Mouse (Mus musculus): ENCODE measurements around the gene Gm9049. TPM values are rescaled to one million over a fixed set of nuclear protein-coding genes. Genes with fewer than 3 reads are reported as not detected.
A peak's percentile ranks its signal among the peaks of the same experiment; 100 is the strongest.
"Not testable (repeated sequence)": the region's sequence is repeated elsewhere in the genome, so short reads cannot be mapped to it uniquely, and the experiment has no call there.

The Gm9049 gene
- polyA plus RNA-seq (2015; fragmentation: Nextera tagmentation; extraction: Ambion mirVana): 0.06 TPM in 1 of 2 replicates, not detected in the other

DNA sequence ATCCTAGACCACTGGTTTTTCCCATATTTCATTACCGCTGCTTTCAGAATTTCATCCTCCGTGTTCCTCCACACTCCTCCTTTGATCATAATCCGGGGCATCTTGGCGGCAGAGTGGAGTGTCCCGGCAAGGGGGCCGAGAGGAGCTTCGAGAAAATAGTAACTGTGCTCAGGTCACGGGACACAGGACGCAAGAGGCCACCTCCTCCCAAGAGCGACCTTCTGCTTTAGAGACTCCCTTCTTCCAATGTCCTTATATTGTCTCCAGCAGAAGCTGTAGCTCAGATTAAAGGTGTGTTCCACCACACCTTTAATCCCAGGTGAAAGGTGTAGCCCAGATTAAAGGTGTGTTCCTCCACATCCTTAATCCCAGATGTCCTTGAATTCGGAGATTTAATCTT, at the start of gene Gm9049:
TSS of gene Gm9049 (minus strand) at position 101 of the 400 bp plus-strand sequence.
- not testable (repeated sequence) for ATAC-seq; H3K4me1 ChIP-seq (ENCODE audit: control insufficient read depth, insufficient read depth, low read length); H3K9ac ChIP-seq (ENCODE audit: low read depth, low read length); H3K27ac ChIP-seq (ENCODE audit: low read length); H3K36me3 ChIP-seq (ENCODE audit: control insufficient read depth, insufficient read depth, low read length); H3K27me3 ChIP-seq (replicated peaks; ENCODE audit: control insufficient read depth, insufficient read depth, low read length); H3K4me3 ChIP-seq (ENCODE audit: low read length); H3K9me3 ChIP-seq (ENCODE audit: control insufficient read depth, low read length); H3K4me2 ChIP-seq (ENCODE audit: low read depth, low read length)
- WGBS: no CpG with 5 or more reads among the region's 11 CpGs

DNA sequence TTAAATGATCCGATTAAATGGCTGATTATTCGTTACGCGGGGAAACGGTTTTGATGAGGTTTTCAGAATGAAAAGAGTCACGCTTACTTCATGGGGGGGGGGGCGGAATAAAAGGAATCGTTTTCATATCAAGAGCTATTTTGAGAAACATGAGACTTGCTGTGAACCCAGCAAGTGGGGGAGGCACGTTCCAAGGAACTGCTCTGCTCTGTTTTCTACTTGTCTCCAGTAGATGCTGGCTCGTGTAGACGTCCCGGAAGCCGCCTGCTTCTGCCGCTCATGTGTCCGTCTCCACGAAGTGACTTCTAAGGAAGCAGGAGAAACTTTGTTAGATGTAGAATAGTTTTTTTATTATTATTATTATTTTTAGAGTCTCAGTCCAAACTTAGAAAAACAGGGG, 46.0 kb upstream of the Gm9049 start:
- no peak overlapping the region for H3K27ac ChIP-seq (ENCODE audit: low read length)
- WGBS: 86% methylated on average over 16 of the region's 16 CpGs

DNA sequence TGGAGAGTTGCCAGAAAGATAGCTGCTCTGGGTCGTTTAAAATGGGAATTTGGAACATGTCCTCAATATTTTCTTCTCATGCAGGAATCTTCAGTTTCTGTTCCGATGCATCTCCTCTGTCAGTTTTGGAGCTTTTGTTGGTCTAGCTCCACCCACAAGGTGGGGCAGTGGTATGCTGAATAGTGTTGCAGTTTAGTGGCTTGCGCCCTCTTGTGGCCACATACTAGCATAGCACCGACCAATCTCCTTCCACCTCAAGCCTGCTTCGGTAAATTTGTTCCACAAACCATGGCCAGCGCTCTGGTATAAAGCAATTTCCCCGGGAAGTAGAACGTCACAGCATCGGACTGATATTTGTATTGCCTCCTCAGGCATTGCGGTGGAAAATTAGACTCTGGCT, 16.5 kb upstream of the Gm9049 start:
- Histone ChIP-seq H3K27ac (ENCODE audit: low read length) (no peak overlapping the region), H3K4me1 (ENCODE audit: control insufficient read depth, insufficient read depth, low read length) (no peaks in the 10 kb centered on the region), H3K9me3 (ENCODE audit: control insufficient read depth, low read length) (no peaks in the 10 kb centered on the region), H3K4me2 (ENCODE audit: low read depth, low read length) (no peak overlapping the region; the same call in 1 of the 2 replicates), H3K27me3 (replicated peaks; ENCODE audit: control insufficient read depth, insufficient read depth, low read length) (no peaks in the 10 kb centered on the region), H3K9ac (ENCODE audit: low read depth, low read length) (no peak overlapping the region), H3K36me3 (ENCODE audit: control insufficient read depth, insufficient read depth, low read length) (no peaks in the 10 kb centered on the region), H3K4me3 (ENCODE audit: low read length) (no peak overlapping the region)
- peak; percentile 90 for ATAC-seq
- WGBS: 4% methylated on average over 10 of the region's 10 CpGs

More for the DNA sequence above, 46.0 kb upstream of the Gm9049 start:
- no peak for ATAC-seq
- no peaks in the 10 kb centered on the region for H3K27me3 ChIP-seq (replicated peaks; ENCODE audit: control insufficient read depth, insufficient read depth, low read length)
- no peaks in the 10 kb centered on the region for H3K4me1 ChIP-seq (ENCODE audit: control insufficient read depth, insufficient read depth, low read length)
- no peaks in the 10 kb centered on the region for H3K9me3 ChIP-seq (ENCODE audit: control insufficient read depth, low read length)
- H3K36me3 ChIP-seq (ENCODE audit: control insufficient read depth, insufficient read depth, low read length): no peaks in the 10 kb centered on the region
- H3K9ac ChIP-seq (ENCODE audit: low read depth, low read length): no peak overlapping the region
- no peak overlapping the region for H3K4me3 ChIP-seq (ENCODE audit: low read length)
- no peak overlapping the region for H3K4me2 ChIP-seq (ENCODE audit: low read depth, low read length)

DNA sequence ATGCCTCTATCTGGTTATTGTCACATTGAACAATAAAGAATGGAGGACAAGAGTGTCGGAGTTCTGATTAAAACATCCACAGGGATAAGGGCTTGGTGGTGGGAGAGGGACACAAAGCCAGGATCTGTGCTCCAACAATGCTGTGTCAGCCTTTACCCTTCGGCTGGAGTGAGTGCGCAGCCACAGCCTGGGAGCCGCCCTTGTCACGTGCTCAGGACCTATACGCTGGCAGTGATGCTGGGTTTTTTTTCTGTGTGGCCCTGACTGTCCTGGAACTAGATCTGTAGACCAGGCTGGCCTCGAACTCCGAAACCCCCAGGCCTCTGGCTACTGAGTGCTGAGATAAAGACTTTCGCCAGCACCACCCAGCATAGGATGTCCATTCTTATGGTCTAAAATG, 15.6 kb upstream of the Gm9049 start:
- no peak overlapping the region for H3K4me2 ChIP-seq (ENCODE audit: low read depth, low read length)
- H3K27ac ChIP-seq (ENCODE audit: low read length): no peak overlapping the region
- H3K9ac ChIP-seq (ENCODE audit: low read depth, low read length): no peak overlapping the region
- H3K27me3 ChIP-seq (replicated peaks; ENCODE audit: control insufficient read depth, insufficient read depth, low read length): no peaks in the 10 kb centered on the region
- no peaks in the 10 kb centered on the region for H3K9me3 ChIP-seq (ENCODE audit: control insufficient read depth, low read length)
- 87% methylated on average over 9 of the region's 9 CpGs for WGBS
- no peaks in the 10 kb centered on the region for H3K36me3 ChIP-seq (ENCODE audit: control insufficient read depth, insufficient read depth, low read length)
- no peak for ATAC-seq
- no peak overlapping the region for H3K4me3 ChIP-seq (ENCODE audit: low read length)
- no peaks in the 10 kb centered on the region for H3K4me1 ChIP-seq (ENCODE audit: control insufficient read depth, insufficient read depth, low read length)

GRCm38 (mm10) chr10:118348579-118348978, 5.3 kb downstream of the Gm9049 start, which contains the start of gene Gm9048:
TSS of gene Gm9048 (minus strand) at chr10:118348679.
- H3K9ac ChIP-seq (ENCODE audit: low read depth, low read length); H3K4me3 ChIP-seq (ENCODE audit: low read length); H3K27ac ChIP-seq (ENCODE audit: low read length); H3K4me2 ChIP-seq (ENCODE audit: low read depth, low read length); H3K36me3 ChIP-seq (ENCODE audit: control insufficient read depth, insufficient read depth, low read length); H3K4me1 ChIP-seq (ENCODE audit: control insufficient read depth, insufficient read depth, low read length); H3K9me3 ChIP-seq (ENCODE audit: control insufficient read depth, low read length); ATAC-seq; H3K27me3 ChIP-seq (replicated peaks; ENCODE audit: control insufficient read depth, insufficient read depth, low read length): not testable (repeated sequence)
- WGBS: 100% methylated on average over 1 of the region's 14 CpGs

GRCm38 (mm10) chr10:118343155-118343554, 10.8 kb downstream of the Gm9049 start, which contains the start of gene Gm9046:
TSS of gene Gm9046 (minus strand) at chr10:118343255.
- not testable (repeated sequence) for H3K36me3 ChIP-seq (ENCODE audit: control insufficient read depth, insufficient read depth, low read length); H3K27me3 ChIP-seq (replicated peaks; ENCODE audit: control insufficient read depth, insufficient read depth, low read length); ATAC-seq; H3K27ac ChIP-seq (ENCODE audit: low read length); H3K9ac ChIP-seq (ENCODE audit: low read depth, low read length); H3K4me3 ChIP-seq (ENCODE audit: low read length); H3K4me1 ChIP-seq (ENCODE audit: control insufficient read depth, insufficient read depth, low read length); H3K9me3 ChIP-seq (ENCODE audit: control insufficient read depth, low read length); H3K4me2 ChIP-seq (ENCODE audit: low read depth, low read length)
- WGBS: no CpG with 5 or more reads among the region's 14 CpGs

DNA sequence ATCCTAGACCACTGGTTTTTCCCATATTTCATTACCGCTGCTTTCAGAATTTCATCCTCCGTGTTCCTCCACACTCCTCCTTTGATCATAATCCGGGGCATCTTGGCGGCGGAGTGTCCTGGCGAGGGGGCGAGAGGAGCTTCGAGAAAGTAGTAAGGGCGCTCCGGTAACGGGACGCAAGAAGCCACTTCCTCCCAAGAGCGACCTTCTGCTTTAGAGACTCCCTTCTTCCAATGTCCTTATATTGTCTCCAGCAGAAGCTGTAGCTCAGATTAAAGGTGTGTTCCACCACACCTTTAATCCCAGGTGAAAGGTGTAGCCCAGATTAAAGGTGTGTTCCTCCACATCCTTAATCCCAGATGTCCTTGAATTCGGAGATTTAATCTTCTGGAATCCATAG, 16.2 kb downstream of the Gm9049 start, which contains the start of gene Gm9045:
TSS of gene Gm9045 (minus strand) at position 101 of the 400 bp plus-strand sequence.
- not testable (repeated sequence) for H3K27ac ChIP-seq (ENCODE audit: low read length); H3K36me3 ChIP-seq (ENCODE audit: control insufficient read depth, insufficient read depth, low read length); H3K4me3 ChIP-seq (ENCODE audit: low read length); H3K4me1 ChIP-seq (ENCODE audit: control insufficient read depth, insufficient read depth, low read length); H3K27me3 ChIP-seq (replicated peaks; ENCODE audit: control insufficient read depth, insufficient read depth, low read length); ATAC-seq; H3K9me3 ChIP-seq (ENCODE audit: control insufficient read depth, low read length); H3K9ac ChIP-seq (ENCODE audit: low read depth, low read length); H3K4me2 ChIP-seq (ENCODE audit: low read depth, low read length)
- no CpG with 5 or more reads among the region's 14 CpGs for WGBS

DNA sequence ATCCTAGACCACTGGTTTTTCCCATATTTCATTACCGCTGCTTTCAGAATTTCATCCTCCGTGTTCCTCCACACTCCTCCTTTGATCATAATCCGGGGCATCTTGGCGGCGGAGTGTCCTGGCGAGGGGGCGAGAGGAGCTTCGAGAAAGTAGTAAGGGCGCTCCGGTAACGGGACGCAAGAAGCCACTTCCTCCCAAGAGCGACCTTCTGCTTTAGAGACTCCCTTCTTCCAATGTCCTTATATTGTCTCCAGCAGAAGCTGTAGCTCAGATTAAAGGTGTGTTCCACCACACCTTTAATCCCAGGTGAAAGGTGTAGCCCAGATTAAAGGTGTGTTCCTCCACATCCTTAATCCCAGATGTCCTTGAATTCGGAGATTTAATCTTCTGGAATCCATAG, 21.6 kb downstream of the Gm9049 start, which contains the start of gene Gm9044:
TSS of gene Gm9044 (minus strand) at position 101 of the 400 bp plus-strand sequence.
- no CpG with 5 or more reads among the region's 14 CpGs for WGBS

DNA sequence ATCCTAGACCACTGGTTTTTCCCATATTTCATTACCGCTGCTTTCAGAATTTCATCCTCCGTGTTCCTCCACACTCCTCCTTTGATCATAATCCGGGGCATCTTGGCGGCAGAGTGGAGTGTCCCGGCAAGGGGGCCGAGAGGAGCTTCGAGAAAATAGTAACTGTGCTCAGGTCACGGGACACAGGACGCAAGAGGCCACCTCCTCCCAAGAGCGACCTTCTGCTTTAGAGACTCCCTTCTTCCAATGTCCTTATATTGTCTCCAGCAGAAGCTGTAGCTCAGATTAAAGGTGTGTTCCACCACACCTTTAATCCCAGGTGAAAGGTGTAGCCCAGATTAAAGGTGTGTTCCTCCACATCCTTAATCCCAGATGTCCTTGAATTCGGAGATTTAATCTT, 27.0 kb downstream of the Gm9049 start, which contains the start of gene Gm9040:
TSS of gene Gm9040 (minus strand) at position 101 of the 400 bp plus-strand sequence.
- H3K4me3 ChIP-seq (ENCODE audit: low read length); H3K27me3 ChIP-seq (replicated peaks; ENCODE audit: control insufficient read depth, insufficient read depth, low read length); H3K9me3 ChIP-seq (ENCODE audit: control insufficient read depth, low read length); ATAC-seq; H3K4me2 ChIP-seq (ENCODE audit: low read depth, low read length); H3K36me3 ChIP-seq (ENCODE audit: control insufficient read depth, insufficient read depth, low read length); H3K27ac ChIP-seq (ENCODE audit: low read length); H3K4me1 ChIP-seq (ENCODE audit: control insufficient read depth, insufficient read depth, low read length); H3K9ac ChIP-seq (ENCODE audit: low read depth, low read length): not testable (repeated sequence)
- no CpG with 5 or more reads among the region's 11 CpGs for WGBS

More for the DNA sequence above, 21.6 kb downstream of the Gm9049 start, which contains the start of gene Gm9044:
- not testable (repeated sequence) for H3K36me3 ChIP-seq (ENCODE audit: control insufficient read depth, insufficient read depth, low read length); H3K27me3 ChIP-seq (replicated peaks; ENCODE audit: control insufficient read depth, insufficient read depth, low read length); H3K4me2 ChIP-seq (ENCODE audit: low read depth, low read length); H3K4me1 ChIP-seq (ENCODE audit: control insufficient read depth, insufficient read depth, low read length); H3K27ac ChIP-seq (ENCODE audit: low read length); H3K9me3 ChIP-seq (ENCODE audit: control insufficient read depth, low read length); H3K4me3 ChIP-seq (ENCODE audit: low read length); H3K9ac ChIP-seq (ENCODE audit: low read depth, low read length); ATAC-seq

- Histone ChIP-seq H3K27me3 (replicated peaks; ENCODE audit: control insufficient read depth, insufficient read depth, low read length) (no peaks in the 10 kb centered on the region), H3K4me1 (ENCODE audit: control insufficient read depth, insufficient read depth, low read length) (no peaks in the 10 kb centered on the region), H3K9ac (ENCODE audit: low read depth, low read length) (no peak overlapping the region), H3K9me3 (ENCODE audit: control insufficient read depth, low read length) (no peaks in the 10 kb centered on the region), H3K36me3 (ENCODE audit: control insufficient read depth, insufficient read depth, low read length) (no peaks in the 10 kb centered on the region), H3K27ac (ENCODE audit: low read length) (no peak overlapping the region), H3K4me3 (ENCODE audit: low read length) (no peak overlapping the region), H3K4me2 (ENCODE audit: low read depth, low read length) (no peak overlapping the region)
- 82% methylated on average over 8 of the region's 8 CpGs for WGBS
- ATAC-seq: no peak
Measured at GRCm38 (mm10) chr10:118319024-118319423, 34.9 kb downstream of the Gm9049 start.

Data from intestine, embryonic 16.5 days (tissue).